Mouse (Mus musculus) limb, embryonic 13.5 days (tissue): ENCODE results near the gene Znrf4. TPM values are rescaled to one million over a fixed set of nuclear protein-coding genes. Genes with fewer than 3 reads are reported as not detected.

Source experiments
- ATAC-seq: fragments of 200-750 bp; cut with Nextera tagmentation; 2 replicates; pipeline ENCODE4 v1.8.0; 2017; ENCODE audit warnings: low read depth, moderate number of reproducible peaks, moderate TSS enrichment; ENCODE audit not compliant: low FRiP score
- H3K27ac ChIP-seq: fragments of 300-500 bp; sonication (generic); 2 replicates; pipeline ENCODE4 v1.5.1; 2015; ENCODE audit warnings: inconsistent platforms, mild to moderate bottlenecking, moderate library complexity
- H3K27me3 ChIP-seq: fragments of 300-500 bp; sonication (generic); 2 replicates; pipeline ENCODE4 v1.6.1; 2015; ENCODE audit warnings: mild to moderate bottlenecking, inconsistent platforms
- H3K36me3 ChIP-seq: fragments of 300-500 bp; sonication (generic); 2 replicates; pipeline ENCODE4 v1.6.1; 2015; ENCODE audit warnings: inconsistent platforms, mild to moderate bottlenecking, moderate library complexity
- H3K4me1 ChIP-seq: fragments of 300-500 bp; sonication (generic); 2 replicates; pipeline ENCODE4 v1.6.1; 2015; ENCODE audit warnings: inconsistent platforms
- H3K4me2 ChIP-seq: fragments of 300-500 bp; sonication (generic); replicated peaks from 2 replicates; pipeline ENCODE4 v1.6.1; 2015; ENCODE audit warnings: inconsistent platforms, mild to moderate bottlenecking, moderate library complexity
- H3K4me3 ChIP-seq: fragments of 300-500 bp; sonication (generic); 2 replicates; pipeline ENCODE4 v1.5.1; 2015; ENCODE audit warnings: moderate library complexity, mild to moderate bottlenecking, inconsistent platforms
- H3K9ac ChIP-seq: fragments of 300-500 bp; sonication (generic); 2 replicates; pipeline ENCODE4 v1.6.1; 2015; ENCODE audit warnings: mild to moderate bottlenecking, inconsistent platforms
- H3K9me3 ChIP-seq: fragments of 300-500 bp; sonication (generic); 2 replicates; pipeline ENCODE4 v1.6.1; 2016; ENCODE audit warnings: inconsistent platforms
- WGBS: fragments of 180-500 bp; shearing (Covaris S2); methylation state at CpG from one replicate; pipeline ENCODE4 v1.1.7; 2015; 5-methylcytosine and 5-hydroxymethylcytosine counted together
- polyA plus RNA-seq: library from polyadenylated mRNA; unstranded; fragments of >200 nt; fragmentation: Nextera tagmentation; extraction: Ambion mirVana; gene quantifications from 2 replicates; pipeline ENCODE4 v1.2.1, GENCODE M21; 2015

The Znrf4 gene
- polyA plus RNA-seq, 1 experiment from 2014 or later, result not detected

DNA sequence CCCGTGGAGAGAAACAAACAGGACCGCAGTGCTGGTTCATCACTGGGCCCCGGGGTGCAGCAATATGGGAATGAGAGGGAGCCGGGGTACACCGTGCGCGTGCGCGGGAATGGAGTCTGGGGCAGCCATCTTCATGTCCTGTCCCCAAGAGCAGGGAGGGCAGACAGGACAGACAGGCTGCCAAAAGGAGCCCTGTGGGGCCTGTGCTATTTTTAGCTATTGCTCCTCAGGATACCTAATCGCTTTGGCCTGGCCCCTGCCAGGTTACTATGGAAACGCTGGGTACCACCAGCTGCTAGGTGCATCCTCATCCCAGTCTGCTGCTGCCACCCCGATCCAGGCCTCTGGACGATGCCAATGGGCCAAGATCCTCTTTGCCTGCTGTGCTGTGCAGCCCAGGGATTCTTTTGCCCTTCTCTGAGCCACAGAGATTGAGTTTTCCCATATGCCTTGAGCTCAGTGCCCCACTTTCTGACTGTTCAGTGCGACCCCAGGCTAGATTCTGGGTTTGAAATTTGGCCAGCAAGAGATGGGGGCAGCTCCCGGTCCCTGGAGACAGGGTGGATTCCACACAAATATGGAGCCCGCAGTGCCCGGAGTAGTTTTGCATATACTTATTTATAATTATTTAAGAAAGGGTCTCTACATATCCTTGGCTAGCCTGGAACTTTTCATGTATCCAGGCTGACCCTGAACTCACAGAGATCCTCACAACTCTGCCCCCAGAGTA lies 35.0 kb upstream of the Znrf4 start:
- no peaks in the 10 kb centered on the region for H3K27me3 ChIP-seq
- H3K9me3 ChIP-seq, result no peaks in the 10 kb centered on the region
- H3K9ac ChIP-seq, result no peak overlapping the region
- no peak overlapping the region for H3K4me2 ChIP-seq
- H3K36me3 ChIP-seq, result no peaks in the 10 kb centered on the region
- ATAC-seq, result no peak
- H3K4me3 ChIP-seq, result no peak overlapping the region
- H3K4me1 ChIP-seq, result no peaks in the 10 kb centered on the region
- H3K27ac ChIP-seq, result no peak overlapping the region
- WGBS, result 66% methylated on average over 17 of the region's 17 CpGs

DNA sequence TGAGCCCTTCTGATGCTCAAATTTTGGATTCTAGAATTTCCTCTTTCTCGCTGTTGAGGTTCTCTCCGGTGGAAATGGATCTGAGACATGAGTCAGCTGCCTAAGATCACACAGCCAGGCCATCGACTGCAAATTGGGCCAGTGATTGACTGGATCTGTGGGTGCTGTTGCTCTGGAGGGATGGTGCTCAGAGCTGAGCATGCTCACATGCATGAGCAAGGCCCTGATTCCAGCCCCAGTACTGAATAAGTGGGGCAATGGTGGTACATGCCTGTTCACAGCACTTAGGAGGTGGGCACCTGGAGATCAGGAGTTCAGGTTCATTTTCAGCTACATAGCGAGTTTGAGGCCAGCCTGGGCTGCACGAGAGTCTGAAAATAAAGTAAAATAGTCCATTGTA lies 34.3 kb upstream of the Znrf4 start:
- H3K4me2 ChIP-seq, result no peak overlapping the region
- no peaks in the 10 kb centered on the region for H3K36me3 ChIP-seq
- H3K27me3 ChIP-seq, result no peaks in the 10 kb centered on the region
- no peak overlapping the region for H3K27ac ChIP-seq
- 80% methylated on average over 5 of the region's 5 CpGs for WGBS
- H3K9ac ChIP-seq, result no peak overlapping the region
- no peak for ATAC-seq
- no peak overlapping the region for H3K4me3 ChIP-seq
- H3K4me1 ChIP-seq, result no peaks in the 10 kb centered on the region
- H3K9me3 ChIP-seq, result no peaks in the 10 kb centered on the region

- Histone ChIP-seq H3K4me1 (no peaks in the 10 kb centered on the region), H3K27ac (no peak overlapping the region), H3K4me3 (no peak overlapping the region), H3K36me3 (no peaks in the 10 kb centered on the region), H3K9me3 (no peaks in the 10 kb centered on the region), H3K4me2 (no peak overlapping the region), H3K9ac (no peak overlapping the region), H3K27me3 (no peaks in the 10 kb centered on the region)
- ATAC-seq, result no peak
- WGBS, result 71% methylated on average over 1 of the region's 1 CpGs
Observed at GRCm38 (mm10) chr17:56545945-56546344, 33.7 kb upstream of the Znrf4 start.

- Histone ChIP-seq H3K4me3 (no peak overlapping the region), H3K4me1 (no peaks in the 10 kb centered on the region), H3K9ac (no peak overlapping the region), H3K9me3 (no peaks in the 10 kb centered on the region), H3K36me3 (no peaks in the 10 kb centered on the region), H3K27ac (no peak overlapping the region), H3K4me2 (no peak overlapping the region), H3K27me3 (no peaks in the 10 kb centered on the region)
- no peak for ATAC-seq
- 79% methylated on average over 7 of the region's 7 CpGs for WGBS
Observed at GRCm38 (mm10) chr17:56544699-56545387, 32.6 kb upstream of the Znrf4 start.

GRCm38 (mm10) chr17:56543684-56544224 lies 31.5 kb upstream of the Znrf4 start:
- H3K9ac ChIP-seq, result no peak overlapping the region
- no peaks in the 10 kb centered on the region for H3K4me1 ChIP-seq
- WGBS, result 71% methylated on average over 3 of the region's 3 CpGs
- no peaks in the 10 kb centered on the region for H3K9me3 ChIP-seq
- no peak overlapping the region for H3K4me2 ChIP-seq
- no peak for ATAC-seq
- no peaks in the 10 kb centered on the region for H3K27me3 ChIP-seq
- H3K36me3 ChIP-seq, result no peaks in the 10 kb centered on the region
- no peak overlapping the region for H3K27ac ChIP-seq
- H3K4me3 ChIP-seq, result no peak overlapping the region

DNA sequence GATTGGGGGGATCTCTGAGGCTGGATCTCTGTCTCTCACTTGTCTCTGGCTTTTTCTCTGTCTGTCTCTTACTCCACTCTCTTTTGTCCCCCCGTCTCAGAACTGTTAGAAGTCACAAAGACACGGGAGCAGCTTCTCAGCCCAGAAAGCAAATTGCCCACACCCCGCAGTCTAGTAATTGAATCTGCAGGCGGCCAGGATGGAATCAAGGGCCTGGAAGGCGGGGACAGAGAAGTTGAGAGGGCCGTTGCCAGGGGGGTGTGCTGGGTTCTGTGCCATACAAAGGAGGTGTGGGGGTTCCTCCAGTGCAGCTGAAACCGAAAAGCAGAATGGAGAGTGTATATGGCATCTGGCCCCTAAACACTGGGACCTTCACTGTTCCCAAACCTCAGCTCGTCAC lies 30.5 kb upstream of the Znrf4 start:
- H3K36me3 ChIP-seq, result no peaks in the 10 kb centered on the region
- H3K9ac ChIP-seq, result peak overlapping the region; percentile 19; the same call in 1 of the 2 replicates
- H3K27me3 ChIP-seq, result no peaks in the 10 kb centered on the region
- no peak overlapping the region for H3K4me3 ChIP-seq
- 43% methylated on average over 8 of the region's 8 CpGs for WGBS
- H3K4me2 ChIP-seq, result no peak overlapping the region
- H3K9me3 ChIP-seq, result no peaks in the 10 kb centered on the region
- H3K4me1 ChIP-seq, result no peaks in the 10 kb centered on the region
- no peak overlapping the region for H3K27ac ChIP-seq
- no peak for ATAC-seq

DNA sequence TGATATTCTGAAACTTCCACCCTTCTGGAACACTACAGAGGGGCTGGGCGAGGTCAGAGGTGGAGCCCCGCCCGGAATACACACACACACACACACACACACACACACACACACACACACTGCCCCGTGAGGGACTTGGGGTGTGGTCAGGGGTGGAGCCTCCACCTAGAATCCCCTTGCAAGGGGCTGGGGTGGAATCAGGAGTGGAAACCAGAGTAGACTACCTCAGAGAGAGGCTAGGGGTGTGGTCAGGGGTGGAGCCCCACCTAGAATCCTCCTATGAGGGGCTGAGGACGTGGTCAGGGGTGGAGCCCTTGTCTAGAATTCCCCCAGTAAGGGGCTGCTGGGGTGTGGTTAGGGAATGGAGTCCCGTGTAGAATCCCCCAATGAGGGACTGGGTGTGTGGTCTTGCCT lies 28.3 kb upstream of the Znrf4 start:
- Histone ChIP-seq H3K9me3 (no peaks in the 10 kb centered on the region), H3K9ac (no peak overlapping the region), H3K4me3 (no peak overlapping the region), H3K27me3 (no peaks in the 10 kb centered on the region), H3K4me2 (no peak overlapping the region), H3K36me3 (no peaks in the 10 kb centered on the region), H3K27ac (no peak overlapping the region), H3K4me1 (no peaks in the 10 kb centered on the region)
- WGBS, result 36% methylated on average over 6 of the region's 6 CpGs
- ATAC-seq, result peak; percentile 52

DNA sequence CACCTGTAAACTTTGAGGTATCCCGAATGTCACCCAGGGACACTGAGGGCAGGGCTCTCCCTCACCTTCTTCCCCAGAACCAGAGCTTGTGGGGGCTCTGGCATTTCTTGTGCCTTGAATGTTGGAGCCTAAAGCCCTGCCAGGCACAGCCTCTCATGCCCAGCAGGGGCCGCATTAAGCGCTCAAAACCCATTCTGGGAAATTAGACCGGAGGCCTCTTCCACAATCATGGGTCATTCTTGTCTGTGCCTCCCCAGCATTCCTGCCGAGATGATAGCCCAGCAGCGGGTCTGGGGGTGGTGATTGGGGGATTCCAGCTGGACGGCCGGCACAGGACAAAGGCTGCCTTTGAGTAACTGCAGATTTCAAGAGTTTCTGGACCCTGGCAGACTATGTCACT lies 25.7 kb upstream of the Znrf4 start:
- no peak overlapping the region for H3K27ac ChIP-seq
- H3K4me3 ChIP-seq, result no peak overlapping the region
- no peak for ATAC-seq
- H3K9ac ChIP-seq, result no peak overlapping the region
- H3K36me3 ChIP-seq, result no peaks in the 10 kb centered on the region
- H3K27me3 ChIP-seq, result no peaks in the 10 kb centered on the region
- H3K9me3 ChIP-seq, result no peaks in the 10 kb centered on the region
- no peaks in the 10 kb centered on the region for H3K4me1 ChIP-seq
- WGBS, result 50% methylated on average over 8 of the region's 8 CpGs
- H3K4me2 ChIP-seq, result no peak overlapping the region

DNA sequence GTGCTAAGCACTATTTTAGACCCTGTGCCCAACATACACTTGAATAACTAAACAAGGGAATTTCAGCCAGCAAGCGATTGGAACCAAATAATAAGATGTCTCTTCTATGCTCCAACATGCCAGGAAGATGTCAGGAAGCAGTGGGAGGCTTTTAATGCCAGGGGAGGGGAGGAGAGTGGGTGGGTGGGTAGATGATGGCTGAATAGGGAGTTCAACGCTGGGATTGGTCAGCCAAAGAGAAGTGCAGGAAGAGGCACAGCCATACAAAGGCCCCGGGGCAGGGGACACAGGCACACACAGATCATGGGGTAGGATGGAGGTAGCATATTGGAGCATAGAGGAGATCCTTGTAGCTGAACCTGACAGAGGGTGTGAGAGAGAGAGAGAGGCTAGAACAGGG lies 24.6 kb upstream of the Znrf4 start:
- Histone ChIP-seq H3K4me3 (no peak overlapping the region), H3K9me3 (no peaks in the 10 kb centered on the region), H3K27me3 (no peaks in the 10 kb centered on the region), H3K9ac (no peak overlapping the region), H3K36me3 (no peaks in the 10 kb centered on the region), H3K4me1 (no peaks in the 10 kb centered on the region), H3K27ac (no peak overlapping the region), H3K4me2 (no peak overlapping the region)
- ATAC-seq, result no peak
- WGBS, result 68% methylated on average over 3 of the region's 3 CpGs

DNA sequence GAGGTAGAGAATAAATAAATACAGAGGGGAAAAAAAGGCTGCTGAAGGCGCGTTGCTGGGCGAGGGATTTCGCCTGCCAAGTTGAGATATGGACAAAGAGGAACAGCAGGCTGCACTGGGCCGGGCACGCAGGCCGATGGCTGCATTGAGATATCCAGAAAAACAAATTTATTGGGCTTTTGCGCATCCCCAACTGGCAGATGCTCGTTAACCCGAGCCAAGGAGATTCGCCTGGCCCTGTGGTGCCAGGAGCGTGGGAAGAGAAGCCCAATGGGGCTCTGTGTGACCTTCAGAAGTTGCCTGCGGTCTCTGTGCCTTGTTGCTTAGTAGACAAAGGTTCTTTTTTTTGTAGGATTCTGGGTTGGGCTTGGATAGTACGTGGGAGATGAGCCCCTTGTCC lies 24.0 kb upstream of the Znrf4 start:
- ATAC-seq, result no peak
- no peaks in the 10 kb centered on the region for H3K4me1 ChIP-seq
- WGBS, result 77% methylated on average over 14 of the region's 14 CpGs

GRCm38 (mm10) chr17:56524943-56525342 lies 12.7 kb upstream of the Znrf4 start:
- Histone ChIP-seq H3K4me1 (no peaks in the 10 kb centered on the region), H3K9ac (no peak overlapping the region), H3K27me3 (0 out of 2 replicates have a peak, but pooled peaks cover 2% of the 10 kb centered on the region), H3K36me3 (no peaks in the 10 kb centered on the region), H3K27ac (no peak overlapping the region), H3K4me3 (no peak overlapping the region), H3K4me2 (no peak overlapping the region), H3K9me3 (no peaks in the 10 kb centered on the region)
- WGBS, result 70% methylated on average over 4 of the region's 4 CpGs
- ATAC-seq, result no peak

More for the DNA sequence above, 24.0 kb upstream of the Znrf4 start:
- Histone ChIP-seq H3K36me3 (no peaks in the 10 kb centered on the region), H3K27me3 (no peaks in the 10 kb centered on the region), H3K9me3 (no peaks in the 10 kb centered on the region), H3K27ac (no peak overlapping the region), H3K9ac (no peak overlapping the region), H3K4me3 (no peak overlapping the region), H3K4me2 (no peak overlapping the region)

DNA sequence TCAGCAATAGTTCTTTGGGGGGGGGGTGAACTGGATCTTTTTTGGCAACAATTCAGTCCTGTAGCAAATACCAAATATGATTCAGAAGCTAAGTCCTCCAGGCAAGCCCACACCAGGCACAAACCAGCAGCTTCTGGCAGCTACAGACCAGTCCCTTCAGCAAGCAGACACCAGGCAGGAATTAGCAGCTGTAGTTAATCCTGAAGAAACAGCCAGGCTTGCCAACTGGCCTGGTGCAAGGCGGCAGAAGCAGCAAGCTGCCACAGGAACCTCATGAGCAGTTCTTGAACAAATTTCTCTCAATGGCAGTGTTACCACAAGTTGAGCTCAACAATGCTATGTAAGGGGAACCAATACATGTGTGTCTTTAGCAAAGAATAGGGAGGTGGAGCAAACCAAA lies 10.5 kb upstream of the Znrf4 start:
- no peaks in the 10 kb centered on the region for H3K4me1 ChIP-seq
- H3K27ac ChIP-seq, result no peak overlapping the region
- no peak for ATAC-seq
- no peak overlapping the region for H3K4me3 ChIP-seq
- WGBS, result 53% methylated on average over 1 of the region's 1 CpGs
- H3K36me3 ChIP-seq, result no peaks in the 10 kb centered on the region
- 0 out of 2 replicates have a peak, but pooled peaks cover 4% of the 10 kb centered on the region for H3K27me3 ChIP-seq
- H3K9me3 ChIP-seq, result no peaks in the 10 kb centered on the region
- H3K4me2 ChIP-seq, result no peak overlapping the region
- no peak overlapping the region for H3K9ac ChIP-seq
